Mouse (Mus musculus): ENCODE measurements around the gene Tmem106b.

DNA sequence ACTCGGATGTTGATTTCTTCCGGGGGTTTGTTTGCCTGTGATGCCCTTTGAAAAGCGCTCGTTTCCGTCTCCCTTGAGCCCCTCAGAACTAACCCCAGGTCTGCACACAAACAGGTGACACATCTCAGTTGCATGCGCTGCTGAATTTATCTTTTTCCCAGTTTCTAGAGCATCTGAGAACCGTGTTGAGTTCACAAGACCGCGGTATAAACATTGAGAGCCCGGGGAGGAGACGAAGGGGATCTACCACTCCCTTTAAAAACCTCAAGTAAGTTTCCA lies 527 bp downstream of the Tmem106b start:
- no peak for TF ChIP-seq MAFK (IDR thresholded peaks at IDR 0.05; ENCODE audit: insufficient read depth, low read depth, low read length)
- no peak for TF ChIP-seq CHD2 (IDR thresholded peaks at IDR 0.05; ENCODE audit: low read depth, low read length)
- no peak for TF ChIP-seq ZC3H11A (IDR thresholded peaks at IDR 0.05; ENCODE audit: borderline replicate concordance, low read depth, low read length)
- no peak for TF ChIP-seq HCFC1 (IDR thresholded peaks at IDR 0.05; ENCODE audit: borderline replicate concordance, insufficient read depth, low read length)
- no peak for TF ChIP-seq ZNF384 (IDR thresholded peaks at IDR 0.05; ENCODE audit: low read depth, low read length)
